Mouse (Mus musculus) mesoderm, embryonic 11.5 days (tissue): Measurements from ENCODE around the gene Gm21060.
"Not testable (repeated sequence)": the region's sequence is repeated elsewhere in the genome, so short reads cannot be mapped to it uniquely, and the experiment has no call there.

Experiments
- DNase-seq: peaks from one replicate; pipeline ENCODE4 v3.0.0-alpha.2; 2012; ENCODE audit warnings: low read depth, low spot score

Gene Gm21060

DNA sequence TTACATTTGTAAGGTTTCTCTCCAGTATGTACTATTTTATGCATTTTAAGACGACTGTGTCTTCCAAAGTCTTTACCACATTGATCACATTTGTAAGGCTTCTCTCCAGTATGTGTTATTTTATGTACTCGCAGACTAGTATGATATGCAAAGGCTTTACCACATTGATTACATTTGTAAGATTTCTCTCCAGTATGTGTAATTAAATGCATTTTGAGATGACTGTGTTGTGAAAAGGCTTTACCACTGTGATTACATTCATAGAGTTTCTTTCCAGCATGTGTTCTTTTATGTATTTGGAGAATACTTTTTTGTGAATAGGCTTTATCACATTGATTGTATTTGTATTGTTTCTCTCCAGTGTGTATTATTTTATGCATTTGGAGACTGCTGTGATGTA, at the start of gene Gm21060:
Gm21060 (minus strand) TSS at position 101 of the 400 bp plus-strand sequence.
- DNase-seq = no peak

DNA sequence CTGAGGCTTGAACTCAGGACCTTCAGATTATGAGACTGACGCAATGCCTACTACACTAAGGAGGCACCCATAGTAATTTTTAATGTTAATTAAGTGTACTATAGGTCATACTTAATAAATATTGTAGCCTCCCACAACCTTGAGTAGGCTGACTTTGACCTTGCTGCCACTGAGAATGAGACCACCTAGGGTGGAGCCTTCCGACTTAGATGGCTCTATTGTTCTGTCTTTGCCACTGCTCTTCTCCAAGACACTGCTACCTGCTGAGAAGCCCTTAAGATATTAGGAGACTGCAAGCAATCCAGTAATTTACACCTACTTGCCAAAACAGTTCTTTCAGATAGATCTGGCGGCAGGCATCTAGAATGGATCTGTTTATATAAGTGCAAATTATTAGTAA, 24.0 kb upstream of the Gm21060 start:
- DNase-seq = not testable (repeated sequence)

DNA sequence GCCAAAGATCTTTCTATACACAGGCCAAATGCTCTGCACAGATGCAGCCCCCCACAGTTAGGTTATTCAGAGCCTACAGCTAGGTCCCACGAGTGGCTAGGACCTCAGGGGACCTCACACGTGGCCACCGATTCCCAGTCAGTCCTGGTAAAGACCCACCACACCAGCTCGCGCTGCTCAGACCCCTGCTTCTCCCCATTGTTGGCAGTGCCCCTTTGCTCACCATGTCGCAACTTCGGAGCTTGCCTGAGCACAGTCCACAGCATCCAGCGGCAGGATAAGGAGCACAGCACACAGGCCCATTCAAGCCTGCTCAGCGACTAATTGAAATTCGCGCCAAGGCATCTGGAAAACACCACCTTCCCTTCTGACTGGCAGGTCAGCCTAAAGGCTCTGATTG, 16.3 kb upstream of the Gm21060 start:
- not testable (repeated sequence) for DNase-seq

DNA sequence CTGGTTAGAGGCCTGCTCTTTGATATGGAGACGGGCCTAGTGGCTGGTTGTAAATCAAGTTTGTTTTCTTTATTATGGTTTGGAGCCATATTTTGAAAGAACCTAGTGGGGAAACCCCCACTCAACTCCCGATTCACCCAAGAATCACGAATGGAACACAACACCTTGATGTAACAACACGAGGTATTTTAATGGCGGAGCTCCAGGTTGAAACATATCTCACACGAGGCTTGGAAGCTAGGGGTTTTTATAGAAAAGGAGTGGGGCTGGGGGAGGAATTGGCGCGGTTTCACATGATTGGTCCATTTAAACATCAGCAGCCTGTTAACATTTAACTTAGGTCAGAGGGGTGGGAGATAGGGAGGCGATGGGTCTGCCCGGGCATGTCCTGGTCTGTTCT, 15.5 kb upstream of the Gm21060 start:
- not testable (repeated sequence) for DNase-seq

DNA sequence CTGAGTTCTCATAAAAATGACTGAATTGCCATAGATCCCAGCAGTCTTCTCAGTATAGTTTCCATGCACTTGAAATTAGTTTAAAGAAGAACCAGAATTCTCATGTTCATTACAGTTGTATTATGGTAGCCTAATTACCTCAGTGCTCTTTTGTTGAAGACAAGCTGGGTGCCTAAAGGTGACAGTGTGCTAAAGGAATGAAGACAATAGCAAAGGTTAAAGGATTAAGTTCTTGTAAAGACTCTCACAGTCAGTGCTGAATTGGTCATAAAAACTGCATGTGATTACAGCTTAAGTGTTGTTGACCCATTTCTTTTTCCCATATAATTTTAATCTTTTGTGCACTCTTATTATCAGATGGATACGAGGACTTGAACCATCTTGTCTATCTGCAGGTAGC, 11.2 kb upstream of the Gm21060 start:
- DNase-seq = not testable (repeated sequence)

DNA sequence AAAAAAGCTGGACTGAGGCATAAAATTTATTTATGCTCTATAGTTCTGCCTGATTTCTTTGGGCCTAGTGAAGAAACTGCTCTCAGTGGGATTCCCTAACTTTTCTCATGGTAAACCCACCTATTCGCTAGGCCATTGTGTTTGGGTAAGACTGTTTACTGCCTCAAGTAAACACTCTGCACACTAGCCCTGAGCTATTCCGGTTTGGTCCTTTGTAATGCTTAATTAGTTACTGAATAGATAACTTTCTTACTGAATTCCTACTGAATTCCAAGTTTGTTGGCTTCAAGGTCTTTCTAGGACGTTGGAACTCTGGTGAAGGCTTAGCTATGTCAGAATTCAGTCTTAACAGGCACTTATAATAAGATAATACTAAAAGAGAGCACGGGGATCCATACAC, 11.8 kb downstream of the Gm21060 start:
- not testable (repeated sequence) for DNase-seq

DNA sequence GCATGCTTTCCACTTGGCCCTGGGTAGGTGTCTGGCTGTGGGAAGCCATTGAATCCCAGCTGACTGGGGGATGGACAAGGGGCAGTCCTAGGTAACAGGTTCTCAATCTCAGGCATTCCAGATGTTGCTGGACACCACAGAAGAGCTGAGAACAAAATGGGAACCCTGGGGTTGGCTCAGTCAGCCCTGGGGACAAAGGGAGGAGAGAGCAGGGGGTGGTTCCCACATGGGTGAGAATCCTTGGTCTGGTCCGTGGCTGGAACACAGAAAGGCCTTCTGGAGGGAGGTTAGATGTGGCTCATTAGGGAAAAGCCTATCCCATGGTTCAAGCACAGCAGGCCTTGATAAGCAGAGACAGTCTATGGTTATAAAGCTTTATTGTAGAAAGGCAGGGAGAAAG, 13.3 kb downstream of the Gm21060 start:
- no peak for DNase-seq

DNA sequence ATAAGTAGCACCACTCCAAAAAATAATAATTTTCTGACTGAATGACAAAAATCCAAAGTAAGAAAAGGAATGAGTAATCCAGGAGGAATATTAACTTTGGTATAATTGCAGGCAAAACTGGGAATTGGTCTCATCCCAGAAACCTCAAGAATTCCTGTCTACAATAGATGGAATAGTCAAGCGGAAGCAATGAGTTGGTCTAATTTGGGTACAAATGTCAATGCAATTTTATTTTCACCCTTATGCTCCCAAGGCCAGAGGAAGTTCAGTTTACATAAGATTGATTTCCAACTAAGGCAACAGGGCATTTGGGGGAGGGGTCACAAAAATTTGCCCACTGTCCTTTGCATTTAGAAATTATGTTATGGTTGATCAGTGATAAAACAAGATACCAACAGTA, 21.4 kb downstream of the Gm21060 start:
- no peak for DNase-seq

DNA sequence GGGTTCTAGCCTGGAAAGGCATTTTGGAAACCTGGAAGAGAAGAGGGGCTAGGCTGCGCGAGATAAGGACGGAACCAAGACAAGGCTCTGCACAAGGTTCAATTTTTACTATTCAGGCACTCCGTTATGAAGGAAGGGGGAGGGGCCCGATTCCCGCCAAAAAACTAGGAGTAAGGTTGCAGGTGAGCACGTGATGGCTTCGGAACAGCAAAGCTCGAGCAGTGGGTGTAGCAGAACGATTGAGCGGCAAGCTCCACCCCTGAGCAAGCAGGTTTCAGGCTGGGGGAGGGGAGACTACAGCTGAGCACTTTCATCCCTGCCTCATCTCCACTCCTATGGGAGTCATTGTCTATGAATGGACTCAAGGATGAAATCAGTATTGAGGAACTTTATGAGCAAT, 27.7 kb downstream of the Gm21060 start:
- DNase-seq = not testable (repeated sequence)

DNA sequence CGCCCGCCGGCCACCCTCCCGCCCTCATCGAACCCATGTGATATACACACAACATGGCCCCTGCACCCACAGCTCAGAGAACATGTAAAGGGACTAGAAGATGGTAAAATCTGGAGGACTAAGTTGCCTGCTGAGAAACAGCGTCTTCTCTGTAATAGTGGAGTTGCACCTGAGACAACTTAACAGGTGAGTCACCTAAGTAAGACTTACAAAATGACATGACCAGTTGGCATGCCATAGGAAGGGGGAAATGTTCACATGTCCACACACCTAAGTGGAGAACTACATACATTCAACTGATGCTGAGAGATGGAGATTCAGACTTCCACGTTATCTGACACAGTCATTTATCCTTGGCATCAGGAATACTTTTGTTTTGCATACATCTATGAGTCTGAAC, 29.7 kb downstream of the Gm21060 start:
- no peak for DNase-seq

DNA sequence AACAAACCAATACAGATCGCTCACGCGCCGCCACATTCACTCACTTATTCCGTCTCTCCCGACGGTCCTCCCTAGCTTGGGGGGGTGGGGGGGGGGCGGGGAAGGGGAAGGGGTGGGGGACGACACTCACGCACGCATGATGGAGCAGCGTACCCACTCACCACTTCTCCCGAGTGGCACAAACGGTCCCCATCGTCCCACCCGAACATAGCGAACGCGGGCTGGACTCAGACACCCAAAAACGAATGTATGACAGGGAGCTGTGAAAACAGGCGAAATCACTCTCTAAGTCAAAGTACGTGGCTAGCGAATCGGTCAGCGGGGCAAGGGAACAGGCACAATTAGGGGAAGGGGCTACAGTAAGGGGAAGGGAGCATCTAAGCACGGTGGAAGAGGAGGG, 30.2 kb downstream of the Gm21060 start:
- peak; percentile 25 for DNase-seq

DNA sequence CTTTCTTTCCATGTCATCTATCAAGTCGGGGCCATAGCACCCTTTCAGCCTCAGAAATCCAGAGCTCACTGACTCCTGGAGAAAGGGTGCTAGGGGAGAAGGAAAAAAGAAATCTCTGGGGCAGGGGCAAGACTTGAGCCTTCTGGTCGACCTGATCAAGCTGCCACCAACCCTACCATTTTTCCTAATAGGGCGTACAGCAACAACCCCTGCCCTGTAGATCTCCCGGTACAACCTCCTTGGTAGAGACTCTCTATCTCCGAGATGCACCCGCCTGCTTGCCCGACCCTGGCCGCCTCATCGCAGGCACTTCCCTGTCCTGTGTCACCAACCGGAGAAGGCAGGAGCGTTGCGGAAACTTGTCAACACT, 30.6 kb downstream of the Gm21060 start:
- peak; percentile 45 for DNase-seq

DNA sequence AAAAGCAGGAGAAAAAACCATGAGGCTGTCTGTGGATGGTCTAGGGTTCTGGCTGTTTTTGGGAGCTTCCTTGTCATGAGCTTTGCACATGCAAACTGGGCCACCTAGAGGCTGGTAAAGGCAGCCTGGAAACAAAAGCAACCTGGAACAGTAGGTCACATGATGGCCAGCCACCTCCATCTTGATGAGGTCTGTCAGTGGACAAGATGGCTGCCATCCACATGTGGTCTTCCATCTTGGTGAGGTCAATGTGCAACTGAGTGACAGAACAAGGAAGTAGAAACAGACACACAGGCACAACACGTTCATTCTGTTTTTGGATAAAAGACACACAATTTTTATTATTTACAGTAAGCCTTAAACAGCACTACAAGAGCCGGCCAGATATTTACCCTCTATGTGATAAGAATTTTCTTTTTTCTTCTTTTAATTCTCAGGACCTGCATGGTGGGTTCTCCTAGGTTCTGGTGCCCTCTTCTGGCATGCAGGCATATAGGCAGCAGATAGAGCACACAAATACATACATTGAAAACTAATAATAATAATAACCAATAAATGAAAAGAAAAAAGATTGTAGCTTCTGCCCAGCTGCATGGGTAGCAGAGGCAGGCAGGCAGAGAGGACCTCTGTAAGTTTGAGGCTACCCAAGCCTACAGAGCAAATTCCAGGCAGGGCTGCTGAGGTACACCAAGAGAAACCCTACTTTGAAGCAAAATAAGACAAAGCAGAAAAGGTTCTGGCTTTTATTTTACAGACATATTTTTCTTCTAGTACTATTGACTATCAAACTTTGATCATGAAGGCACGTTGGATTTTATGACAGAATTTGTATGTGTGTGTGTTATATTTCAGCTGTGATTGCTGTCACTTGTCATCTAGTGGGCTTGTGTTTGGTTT, 31.3 kb downstream of the Gm21060 start:
- DNase-seq = peak; percentile 81

DNA sequence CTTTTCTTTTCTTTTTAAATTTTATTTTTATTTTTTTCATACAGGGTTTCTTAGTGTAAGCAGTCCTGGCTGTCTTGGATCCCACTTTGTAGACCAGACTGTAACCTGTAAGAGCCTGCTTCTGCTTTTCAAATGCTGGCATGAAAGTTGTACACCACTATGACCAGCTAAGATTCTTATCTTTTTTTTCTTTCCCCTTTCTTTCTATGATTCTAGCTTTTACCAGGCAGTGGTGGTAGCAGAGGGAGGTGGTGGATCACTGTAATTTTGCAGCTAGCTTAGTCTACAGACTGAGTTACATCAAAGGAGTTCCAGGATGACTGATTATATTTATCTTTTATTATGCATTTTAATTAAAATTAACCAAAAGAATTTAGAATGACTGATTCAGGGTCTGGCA, 31.9 kb downstream of the Gm21060 start:
- no peak for DNase-seq

DNA sequence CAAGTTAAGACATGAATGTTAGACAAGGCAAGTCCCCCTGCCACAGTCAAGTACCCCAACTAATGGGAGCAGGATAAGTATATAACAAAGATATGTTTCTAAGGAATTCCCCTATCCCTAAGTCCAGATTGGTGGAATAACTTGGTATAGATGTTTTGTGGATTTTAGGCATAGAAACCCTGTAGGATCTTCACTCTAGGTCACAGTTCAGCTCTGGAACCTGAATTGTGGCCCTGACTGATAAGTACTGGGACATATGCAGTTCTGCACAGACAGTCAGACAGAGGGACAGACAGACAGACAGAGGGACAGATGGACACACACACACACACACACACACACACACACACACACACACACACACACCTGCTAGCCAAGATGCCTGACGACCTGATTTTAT, 32.6 kb downstream of the Gm21060 start:
- peak; percentile 69 for DNase-seq

DNA sequence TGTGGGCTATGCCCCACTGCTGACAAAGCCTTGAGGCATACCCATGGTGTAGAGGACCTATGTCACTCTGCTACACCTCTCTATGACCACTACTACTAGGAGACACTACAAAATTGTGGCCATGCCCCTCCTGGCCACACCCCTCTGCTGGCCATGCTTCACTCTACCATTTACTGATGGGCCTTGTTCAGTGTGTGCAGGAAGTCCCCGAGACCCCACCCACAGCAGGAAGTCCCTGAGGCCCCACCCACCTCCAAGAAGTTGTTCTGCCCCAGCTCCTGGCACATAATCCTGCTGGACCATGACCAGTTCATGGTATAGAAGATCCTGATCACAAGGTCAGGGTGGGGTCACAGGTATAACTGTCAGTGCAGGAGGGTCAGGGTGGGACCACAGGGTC, 35.6 kb downstream of the Gm21060 start:
- DNase-seq = no peak

DNA sequence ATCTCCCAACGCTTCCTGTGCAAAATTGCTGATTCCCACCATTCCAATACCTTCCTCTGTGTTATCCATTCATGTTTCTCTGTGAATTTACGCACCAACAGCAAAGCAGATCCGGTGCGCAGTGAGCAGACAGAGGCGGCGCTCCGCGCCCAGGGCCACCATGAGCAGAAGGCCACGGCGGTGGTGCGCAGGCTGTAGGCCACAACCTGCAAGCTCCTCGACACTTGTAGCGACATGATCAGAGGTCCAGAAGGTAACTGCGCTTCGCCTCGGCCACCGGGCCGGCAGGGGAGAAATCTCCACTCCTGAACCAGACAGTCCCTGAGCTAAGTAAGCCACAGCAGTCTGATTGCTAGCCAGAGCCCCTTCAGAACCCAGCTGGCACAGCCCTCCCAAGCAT, 39.1 kb downstream of the Gm21060 start:
- no peak for DNase-seq

DNA sequence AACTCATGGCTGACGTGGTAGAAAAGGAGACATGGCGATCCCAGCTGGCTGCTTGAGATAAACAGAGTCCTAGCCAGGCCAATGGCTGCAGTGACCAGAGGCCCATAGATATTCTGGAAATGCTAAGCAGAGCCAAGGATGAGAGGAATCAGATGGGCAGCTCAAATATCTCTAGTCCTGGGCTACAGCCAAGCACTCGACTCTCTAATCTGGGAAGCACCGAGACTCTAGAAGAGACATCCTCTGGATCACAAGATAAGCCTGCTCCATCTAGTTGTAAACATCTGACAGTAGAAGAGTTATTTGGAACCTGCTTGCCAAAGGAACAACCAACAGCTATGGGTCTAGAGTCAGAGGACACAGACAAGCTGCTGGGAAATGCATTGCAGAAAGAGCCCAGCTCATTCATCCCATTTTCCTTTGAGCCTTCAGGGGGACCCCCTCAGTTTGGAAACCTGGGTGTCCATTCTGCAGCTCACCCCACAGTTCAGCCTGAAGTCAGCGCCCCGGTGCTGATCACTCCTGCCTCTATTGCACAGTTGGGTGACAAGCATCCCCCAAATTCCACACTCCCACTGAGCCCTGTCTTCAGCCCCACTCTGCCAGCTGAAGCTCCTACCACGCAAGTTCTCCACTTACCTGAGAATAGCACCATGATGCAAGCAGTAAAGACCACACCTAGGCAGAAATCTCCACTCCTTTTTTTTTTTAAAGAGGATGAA, 40.5 kb downstream of the Gm21060 start:
- no peak for DNase-seq

DNA sequence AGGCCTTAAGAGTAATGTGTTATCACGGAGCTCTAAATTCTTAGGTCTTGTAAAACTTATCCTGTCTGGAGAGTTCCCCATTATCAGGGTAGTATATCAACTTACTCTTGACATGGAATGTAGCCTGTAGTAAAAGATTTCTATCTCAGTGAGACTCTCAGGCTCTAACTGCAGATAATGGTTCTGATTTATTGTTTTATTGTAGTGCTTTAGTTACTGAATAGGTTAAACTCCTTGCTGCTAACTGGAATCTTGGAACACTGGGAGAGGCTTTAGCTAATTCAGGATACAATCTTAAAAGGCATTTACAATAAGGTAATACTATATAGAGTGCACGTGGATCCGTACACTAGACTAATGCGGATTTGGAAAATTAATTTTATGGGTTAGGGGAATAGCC, 49.5 kb downstream of the Gm21060 start:
- not testable (repeated sequence) for DNase-seq
